9 mouse cellular contexts compared by ENCODE assay signal in the genomic region with DNA sequence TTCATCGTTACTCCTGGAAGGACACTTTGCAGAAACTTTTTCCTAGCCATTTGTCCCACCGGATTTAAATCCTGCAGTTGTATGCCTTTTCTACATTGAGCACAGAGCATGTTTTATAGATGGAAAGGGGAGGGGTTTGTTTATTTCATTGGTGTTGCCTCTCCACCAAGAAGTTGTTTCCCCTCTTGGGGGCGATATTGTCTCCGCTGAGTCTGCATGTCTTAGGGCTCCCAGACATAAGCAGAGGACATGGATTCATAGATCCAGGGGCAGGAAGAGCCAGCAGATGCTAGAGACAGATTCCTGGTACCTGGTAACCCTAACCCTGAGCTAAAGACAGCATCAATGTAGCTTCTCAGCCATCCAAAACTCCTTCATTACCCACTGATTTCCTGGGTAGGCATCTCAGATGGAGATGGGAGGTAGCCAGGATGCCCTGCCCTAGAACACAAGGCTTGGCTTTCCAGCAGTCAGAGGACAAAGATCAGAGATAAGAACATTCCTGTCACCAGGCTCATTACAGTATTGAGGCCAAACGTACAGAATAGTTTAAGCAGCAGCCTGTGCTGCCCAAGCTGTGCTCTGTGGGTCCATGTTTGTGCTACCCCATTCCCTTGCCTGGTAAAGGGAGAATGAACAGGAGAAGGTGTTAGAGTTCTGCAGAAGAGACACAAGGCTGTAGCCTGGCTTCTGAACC. TPM values are rescaled to one million over a fixed set of nuclear protein-coding genes. Genes with fewer than 3 reads are reported as not detected.
DNase-seq lines count a peak whose midpoint lies in the region.
"Had no signal": no experiment of that assay in that cellular context is flagged by ENCODE, and none has a peak within 500 bp of the region (broad histone marks: within the 10 kb centered on the region; RNA-seq: fewer than 3 reads in every experiment).

No protein-coding gene starts in this region.

- peak; percentile 57 to 73 for DNase-seq in cerebellum, postnatal 10 days
- DNase-seq in cerebellum, adult 9-10 months = no peak
- peak; percentile 54 for DNase-seq in layer of hippocampus, adult 11-12 months (ENCODE audit: low spot score)
- DNase-seq in layer of hippocampus, postnatal 25 days (ENCODE audit: extremely low spot score in 1 of 2, low spot score in 1 of 2) = no peak
- peak; percentile 28 for DNase-seq in ovary, postnatal 14 days (ENCODE audit: low spot score)
- no peak for DNase-seq in ovary, postnatal 10 days (ENCODE audit: low spot score)
- no peak for DNase-seq in thymus, postnatal 14 days
- DNase-seq in heart, adult 18-20 months = no peak
- DNase-seq: cerebellum, postnatal 25 days had no signal

RNA-seq across cellular contexts. Expression of a gene that starts 4.4 kb away (rescaled TPM):
- total RNA-seq in layer of hippocampus, postnatal 25 days (2021) = 10 to 100 TPM; 39.4 to 39.6 TPM
- total RNA-seq in heart, adult 18-20 months (2021) = under 1 TPM; 0.32 to 0.33 TPM

Comparison
In these comparisons a context has a peak if more than half of its experiments do, and no peak if none do; other contexts are left out.
1. DNase-seq: peak in cerebellum, postnatal 10 days (2 of 2), layer of hippocampus, adult 11-12 months (single experiment) and ovary, postnatal 14 days (single experiment); none in cerebellum, adult 9-10 months (single experiment), layer of hippocampus, postnatal 25 days (0 of 2), ovary, postnatal 10 days (single experiment), thymus, postnatal 14 days (single experiment) and heart, adult 18-20 months (0 of 2).
2. RNA of a gene that starts 4.4 kb away (total RNA-seq): 39.4 to 39.6 TPM in layer of hippocampus, postnatal 25 days; 0.32 to 0.33 TPM in heart, adult 18-20 months; every median in the first group is over 10 times any median in the second.